Mouse (Mus musculus) bone marrow macrophage, adult 2 months (primary cell): ENCODE data around the gene Camk1d.

ENCODE experiments used
- CTCF ChIP-seq: IDR thresholded peaks from 2 replicates; pipeline ENCODE4 v1.5.1; 2012; ENCODE audit warnings: low read depth, mild to moderate bottlenecking, low read length, moderate library complexity
- POLR2A ChIP-seq: IDR thresholded peaks from 2 replicates; pipeline ENCODE4 v1.6.1; 2012; ENCODE audit warnings: mild to moderate bottlenecking, low read depth, low read length, borderline replicate concordance

DNA sequence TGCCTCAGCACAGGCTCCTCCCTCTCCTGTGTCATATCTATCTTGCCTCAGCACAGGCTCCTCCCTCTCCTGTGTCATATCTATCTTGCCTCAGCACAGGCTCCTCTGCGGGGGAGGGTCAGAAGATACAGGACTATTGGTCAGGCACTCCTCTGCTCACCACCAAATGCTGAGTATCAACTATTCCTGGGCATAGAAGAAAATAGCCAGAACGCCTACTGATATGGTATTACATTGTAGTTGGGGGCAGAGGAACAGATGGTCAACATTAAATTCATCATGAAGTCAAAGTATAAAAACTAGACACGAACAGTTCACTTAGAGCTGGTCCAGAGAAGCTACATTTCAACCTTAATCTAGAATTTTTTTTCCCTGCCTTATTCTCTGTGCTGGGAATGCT is 395.2 kb downstream of the Camk1d start:
- TF ChIP-seq POLR2A (no peak), CTCF (no peak)
